Mouse (Mus musculus): ENCODE data around the gene Cbfb. TPM values are rescaled to one million over a fixed set of nuclear protein-coding genes. Genes with fewer than 3 reads are reported as not detected.

Gene Cbfb
- polyA plus RNA-seq, 1 experiment from 2014 or later: 34.2 TPM

DNA sequence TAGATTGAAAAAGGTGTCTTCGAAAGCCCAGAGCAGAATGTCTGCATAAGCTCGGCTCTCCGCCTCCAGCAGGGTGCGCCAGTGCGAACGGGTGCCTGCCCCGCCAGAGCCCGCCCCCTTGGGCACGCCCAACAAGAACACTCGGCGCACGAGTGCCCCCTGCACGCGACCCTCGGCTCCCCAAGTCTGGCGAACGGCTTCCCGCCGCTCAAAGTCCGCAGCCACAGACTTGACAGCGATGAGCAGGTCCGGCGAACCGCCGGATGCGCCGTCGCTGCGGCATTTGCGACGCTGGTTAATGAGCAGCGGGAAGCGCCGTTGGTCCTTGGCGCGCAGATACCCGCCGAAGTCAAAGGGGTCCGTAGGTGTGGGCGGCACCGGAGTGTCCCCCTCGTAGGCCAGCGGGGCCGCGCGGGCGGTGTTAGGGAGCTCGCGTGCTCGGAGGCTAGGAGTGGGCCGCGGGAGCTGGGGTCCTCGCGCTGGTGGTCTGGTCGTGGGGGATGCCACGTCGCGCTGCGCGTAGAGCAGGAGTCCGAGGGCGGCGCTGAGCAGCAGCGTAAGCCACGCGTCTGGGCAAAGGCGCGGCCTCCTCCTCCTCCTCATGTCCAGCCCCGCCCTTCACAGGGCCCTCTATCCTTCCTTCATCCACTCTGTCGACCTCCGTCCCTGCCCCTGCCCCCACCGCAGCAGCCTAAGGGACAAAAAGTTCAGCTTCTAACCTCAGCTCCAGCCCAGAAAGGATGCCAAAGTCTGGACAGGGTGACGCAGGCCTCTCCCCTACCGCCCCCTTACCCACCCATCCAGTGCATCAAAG, 83.9 kb downstream of the Cbfb start:
- Histone ChIP-seq H3K27me3 (replicated peaks; ENCODE audit: control insufficient read depth, insufficient read depth, low read length) (peaks cover 26% of the 10 kb centered on the region), H3K27ac (ENCODE audit: low read length) (no peak overlapping the region), H3K4me2 (ENCODE audit: low read length) (peak overlapping the region; percentile 98), H3K4me3 (replicated peaks; ENCODE audit: low read length) (peak overlapping the region; percentile 64), H3K9me3 (ENCODE audit: control insufficient read depth, low read length) (no peaks in the 10 kb centered on the region), H3K36me3 (ENCODE audit: control insufficient read depth, insufficient read depth) (peaks cover 9% of the 10 kb centered on the region), H3K4me1 (replicated peaks; ENCODE audit: control insufficient read depth, insufficient read depth, low read length) (peaks cover 17% of the 10 kb centered on the region), H3K9ac (replicated peaks; ENCODE audit: low read depth, low read length) (peak overlapping the region; percentile 78)
- WGBS: under 1% methylated on average over 72 of the region's 74 CpGs
- ATAC-seq: peak; percentile 88

- ATAC-seq: no peak
- H3K27me3 ChIP-seq (replicated peaks; ENCODE audit: control insufficient read depth, insufficient read depth, low read length): peaks cover 30% of the 10 kb centered on the region
- H3K9ac ChIP-seq (replicated peaks; ENCODE audit: low read depth, low read length): peak within 1 kb of the TSS; percentile 78
- peaks cover 6% of the 10 kb centered on the region for H3K36me3 ChIP-seq (ENCODE audit: control insufficient read depth, insufficient read depth)
- no peak within 1 kb of the TSS for H3K27ac ChIP-seq (ENCODE audit: low read length)
- H3K4me2 ChIP-seq (ENCODE audit: low read length): peak within 1 kb of the TSS; percentile 98
- H3K4me3 ChIP-seq (replicated peaks; ENCODE audit: low read length): peak within 1 kb of the TSS; percentile 64
- peaks cover 23% of the 10 kb centered on the region for H3K4me1 ChIP-seq (replicated peaks; ENCODE audit: control insufficient read depth, insufficient read depth, low read length)
- no peaks in the 10 kb centered on the region for H3K9me3 ChIP-seq (ENCODE audit: control insufficient read depth, low read length)
- WGBS: 3% methylated on average over 14 of the region's 14 CpGs
These were observed 84.5 kb downstream of the Cbfb start, which contains the start of gene B3gnt9 for GRCm38 (mm10) chr8:105254966-105255350. TSS of gene B3gnt9 (minus strand) at chr8:105255153.

DNA sequence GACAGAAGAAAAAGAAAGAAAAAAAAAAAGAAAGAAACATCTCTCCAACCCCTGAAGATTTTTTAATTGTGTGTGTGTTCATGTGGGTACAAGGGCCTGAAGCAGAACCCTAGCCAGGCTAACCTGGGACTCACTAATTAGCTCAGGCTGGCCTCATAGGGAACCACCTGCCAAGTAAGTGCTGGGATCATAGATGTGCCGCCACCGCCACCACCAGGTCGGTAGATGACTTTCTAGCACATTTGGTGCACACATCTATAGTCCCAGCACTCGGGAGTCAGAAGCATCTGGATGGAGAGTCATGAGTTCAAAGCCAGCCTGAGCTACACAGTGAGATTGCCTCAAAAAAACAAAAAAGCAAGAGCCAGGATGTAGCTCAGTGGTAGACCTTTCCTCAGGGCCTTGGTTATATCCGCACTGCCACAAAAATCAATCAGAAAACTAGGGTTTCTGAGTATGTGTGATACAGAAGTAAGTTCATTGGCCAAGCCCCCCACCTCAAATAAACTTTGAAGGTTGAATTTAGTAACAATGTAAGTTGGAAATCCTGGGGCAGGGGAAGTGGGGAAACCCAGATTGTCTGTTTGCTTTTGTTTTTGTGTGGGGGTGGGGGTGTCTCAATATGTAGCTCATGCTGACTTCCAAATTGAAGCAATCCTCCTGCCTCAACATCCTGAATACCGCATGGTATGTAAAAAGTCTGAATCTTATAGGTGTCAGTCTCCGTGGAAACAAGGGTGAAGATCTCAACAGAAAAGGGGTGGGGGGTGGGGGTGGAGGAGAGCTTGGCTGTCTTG, 87.0 kb downstream of the Cbfb start:
- no peak for ATAC-seq
- H3K27me3 ChIP-seq (replicated peaks; ENCODE audit: control insufficient read depth, insufficient read depth, low read length): peaks cover 51% of the 10 kb centered on the region
- peaks cover 2% of the 10 kb centered on the region; the same call in 1 of the 2 replicates for H3K9me3 ChIP-seq (ENCODE audit: control insufficient read depth, low read length)
- H3K4me3 ChIP-seq (replicated peaks; ENCODE audit: low read length): no peak overlapping the region
- no peak overlapping the region for H3K27ac ChIP-seq (ENCODE audit: low read length)
- no peaks in the 10 kb centered on the region for H3K36me3 ChIP-seq (ENCODE audit: control insufficient read depth, insufficient read depth)
- H3K4me1 ChIP-seq (replicated peaks; ENCODE audit: control insufficient read depth, insufficient read depth, low read length): peaks cover 24% of the 10 kb centered on the region
- WGBS: 68% methylated on average over 7 of the region's 7 CpGs
- no peak overlapping the region for H3K4me2 ChIP-seq (ENCODE audit: low read length)
- H3K9ac ChIP-seq (replicated peaks; ENCODE audit: low read depth, low read length): no peak overlapping the region

GRCm38 (mm10) chr8:105258911-105259720, 88.6 kb downstream of the Cbfb start:
- H3K9me3 ChIP-seq (ENCODE audit: control insufficient read depth, low read length): peaks cover 2% of the 10 kb centered on the region; the same call in 1 of the 2 replicates
- H3K4me1 ChIP-seq (replicated peaks; ENCODE audit: control insufficient read depth, insufficient read depth, low read length): peaks cover 22% of the 10 kb centered on the region
- ATAC-seq: peak; percentile 35
- H3K27ac ChIP-seq (ENCODE audit: low read length): no peak overlapping the region
- 1% methylated on average over 55 of the region's 55 CpGs for WGBS
- H3K4me2 ChIP-seq (ENCODE audit: low read length): peak overlapping the region; percentile 55
- H3K4me3 ChIP-seq (replicated peaks; ENCODE audit: low read length): peak overlapping the region; percentile 35
- peaks cover 55% of the 10 kb centered on the region for H3K27me3 ChIP-seq (replicated peaks; ENCODE audit: control insufficient read depth, insufficient read depth, low read length)
- no peaks in the 10 kb centered on the region for H3K36me3 ChIP-seq (ENCODE audit: control insufficient read depth, insufficient read depth)
- peak overlapping the region; percentile 13; the same call in 1 of the 2 replicates for H3K9ac ChIP-seq (replicated peaks; ENCODE audit: low read depth, low read length)

DNA sequence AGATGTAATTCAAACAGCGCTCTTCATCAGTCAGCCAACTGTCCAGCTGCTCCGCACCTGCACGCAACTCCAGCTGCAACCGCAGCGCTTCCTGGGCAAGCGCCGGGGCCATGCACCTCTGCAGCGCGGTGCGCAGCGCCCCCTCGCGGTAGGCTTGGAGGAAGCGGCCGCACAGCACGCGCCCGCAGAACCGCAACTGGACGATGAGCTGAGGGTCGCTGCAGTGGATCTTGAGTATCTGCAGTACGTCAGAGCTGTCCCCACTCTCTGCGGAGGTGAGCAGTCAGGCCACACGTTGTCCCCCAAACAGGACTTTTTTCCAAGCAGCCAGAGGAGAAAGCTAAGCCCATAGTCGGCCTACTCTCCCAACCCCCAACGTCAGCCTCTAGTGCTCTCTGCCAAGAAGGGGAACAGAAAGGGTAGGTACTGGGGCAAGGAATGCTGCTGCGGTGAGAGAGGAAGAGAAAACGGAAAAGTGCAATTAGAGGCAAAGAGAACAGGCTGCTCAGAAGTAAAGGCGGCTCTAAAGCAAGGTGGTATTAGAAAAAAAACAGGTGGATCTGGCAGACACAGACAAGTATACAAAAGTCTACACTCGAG, 89.3 kb downstream of the Cbfb start:
- WGBS: 3% methylated on average over 30 of the region's 30 CpGs
- peaks cover 24% of the 10 kb centered on the region for H3K4me1 ChIP-seq (replicated peaks; ENCODE audit: control insufficient read depth, insufficient read depth, low read length)
- no peak overlapping the region for H3K27ac ChIP-seq (ENCODE audit: low read length)
- H3K9me3 ChIP-seq (ENCODE audit: control insufficient read depth, low read length): peaks cover 2% of the 10 kb centered on the region; the same call in 1 of the 2 replicates
- peak; percentile 56 for ATAC-seq
- H3K36me3 ChIP-seq (ENCODE audit: control insufficient read depth, insufficient read depth): no peaks in the 10 kb centered on the region
- H3K9ac ChIP-seq (replicated peaks; ENCODE audit: low read depth, low read length): 0 out of 2 replicates have a peak overlapping the region, but pooled peaks have one; percentile 13
- H3K4me3 ChIP-seq (replicated peaks; ENCODE audit: low read length): peak overlapping the region; percentile 35
- H3K27me3 ChIP-seq (replicated peaks; ENCODE audit: control insufficient read depth, insufficient read depth, low read length): peaks cover 58% of the 10 kb centered on the region
- peak overlapping the region; percentile 55 for H3K4me2 ChIP-seq (ENCODE audit: low read length)

GRCm38 (mm10) chr8:105260371-105261099, 90.1 kb downstream of the Cbfb start:
- 58% methylated on average over 7 of the region's 7 CpGs for WGBS
- H3K27ac ChIP-seq (ENCODE audit: low read length): no peak overlapping the region
- no peaks in the 10 kb centered on the region for H3K36me3 ChIP-seq (ENCODE audit: control insufficient read depth, insufficient read depth)
- H3K27me3 ChIP-seq (replicated peaks; ENCODE audit: control insufficient read depth, insufficient read depth, low read length): peaks cover 60% of the 10 kb centered on the region
- peaks cover 24% of the 10 kb centered on the region for H3K4me1 ChIP-seq (replicated peaks; ENCODE audit: control insufficient read depth, insufficient read depth, low read length)
- H3K4me2 ChIP-seq (ENCODE audit: low read length): no peak overlapping the region
- ATAC-seq: no peak
- H3K9me3 ChIP-seq (ENCODE audit: control insufficient read depth, low read length): peaks cover 2% of the 10 kb centered on the region; the same call in 1 of the 2 replicates
- no peak overlapping the region for H3K4me3 ChIP-seq (replicated peaks; ENCODE audit: low read length)
- no peak overlapping the region for H3K9ac ChIP-seq (replicated peaks; ENCODE audit: low read depth, low read length)

DNA sequence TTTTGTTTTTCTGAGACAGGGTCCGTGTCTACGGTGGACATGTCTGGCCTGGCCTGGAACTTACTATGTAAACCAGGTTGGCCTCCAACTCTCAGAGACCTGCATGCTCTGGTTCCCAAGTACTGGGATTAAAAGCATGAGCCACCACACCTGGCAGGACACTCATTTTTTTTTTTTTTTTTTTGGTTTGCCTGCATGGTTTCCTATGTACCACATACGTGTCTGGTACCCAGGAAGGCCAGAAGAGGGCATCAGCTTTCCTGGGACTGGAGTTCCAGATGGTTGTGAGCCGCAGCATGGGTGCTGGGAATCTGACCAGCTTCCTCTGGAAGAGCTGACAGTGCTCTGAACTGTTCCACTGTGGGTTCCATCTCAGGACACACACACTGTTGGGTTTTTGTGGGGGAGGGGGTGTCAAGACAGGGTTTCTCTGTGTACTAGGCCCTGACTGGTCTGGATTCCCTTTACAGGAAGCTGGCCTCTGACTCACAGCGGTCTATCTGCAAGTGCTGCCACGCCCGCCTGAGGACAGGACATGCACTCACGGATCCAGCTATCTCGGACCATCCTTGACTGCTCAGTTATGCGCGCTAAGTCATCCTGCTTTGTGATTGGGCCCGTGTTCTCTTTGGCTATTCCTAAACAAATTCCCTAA, 91.0 kb downstream of the Cbfb start:
- Histone ChIP-seq H3K4me3 (replicated peaks; ENCODE audit: low read length) (no peak overlapping the region), H3K4me2 (ENCODE audit: low read length) (no peak overlapping the region), H3K27me3 (replicated peaks; ENCODE audit: control insufficient read depth, insufficient read depth, low read length) (peaks cover 66% of the 10 kb centered on the region), H3K4me1 (replicated peaks; ENCODE audit: control insufficient read depth, insufficient read depth, low read length) (peaks cover 24% of the 10 kb centered on the region), H3K9ac (replicated peaks; ENCODE audit: low read depth, low read length) (no peak overlapping the region), H3K27ac (ENCODE audit: low read length) (no peak overlapping the region), H3K36me3 (ENCODE audit: control insufficient read depth, insufficient read depth) (no peaks in the 10 kb centered on the region), H3K9me3 (ENCODE audit: control insufficient read depth, low read length) (peaks cover 5% of the 10 kb centered on the region)
- 87% methylated on average over 12 of the region's 12 CpGs for WGBS
- no peak for ATAC-seq
